Mouse (Mus musculus) MEL (cell line): ENCODE results near the gene Dclk3. TPM values are rescaled to one million over a fixed set of nuclear protein-coding genes. Genes with fewer than 3 reads are reported as not detected.

Experiments used
- DNase-seq: peaks from one replicate; pipeline ENCODE4 v3.0.0; 2011; ENCODE audit warnings: low read depth, low spot score
- H3K27ac ChIP-seq: 2 replicates; pipeline ENCODE4 v1.5.1; 2012; ENCODE audit warnings: low read depth, mild to moderate bottlenecking, control low read depth, low read length, moderate library complexity; ENCODE audit not compliant: control insufficient read depth
- H3K27me3 ChIP-seq, 2 experiments: fragments of 150-350 bp in 1 of 2; sonication (generic) in 1 of 2; 2 replicates each; pipeline ENCODE4 v1.6.1; 2012; ENCODE audit warnings: low read length in 2 of 2, mild to moderate bottlenecking in 2 of 2, improper control_type of control experiment in 1 of 2, moderate library complexity in 1 of 2; ENCODE audit not compliant: insufficient read depth in 2 of 2, control insufficient read depth in 1 of 2
- H3K36me3 ChIP-seq, 2 experiments: 2 replicates each; pipeline ENCODE4 v1.6.1; 2012 to 2014; ENCODE audit warnings: low read length in 2 of 2, improper control_type of control experiment in 1 of 2, inconsistent platforms in 1 of 2, mild to moderate bottlenecking in 1 of 2; ENCODE audit not compliant: insufficient read depth in 2 of 2, control insufficient read depth in 1 of 2
- H3K4me1 ChIP-seq, 2 experiments: fragments of 150-350 bp in 1 of 2; sonication (generic) in 1 of 2; 2 replicates each; pipeline ENCODE4 v1.6.1; 2012; ENCODE audit warnings: low read length in 2 of 2, improper control_type of control experiment in 1 of 2, mild to moderate bottlenecking in 1 of 2; ENCODE audit not compliant: insufficient read depth in 2 of 2, control insufficient read depth in 1 of 2
- H3K4me3 ChIP-seq, 2 experiments: fragments of 150-350 bp in 1 of 2; sonication (generic) in 1 of 2; 2 replicates each; pipeline ENCODE4 v1.5.1; 2012; ENCODE audit warnings: low read depth in 2 of 2, low read length in 2 of 2, mild to moderate bottlenecking in 2 of 2, moderate library complexity in 2 of 2, control low read depth in 1 of 2, improper control_type of control experiment in 1 of 2; ENCODE audit not compliant: control insufficient read depth in 1 of 2, insufficient read depth in 1 of 2
- H3K79me2 ChIP-seq: 2 replicates; pipeline ENCODE4 v1.6.1; 2012; ENCODE audit warnings: mild to moderate bottlenecking, low read length, moderate library complexity; ENCODE audit not compliant: control insufficient read depth, poor library complexity, insufficient read depth
- H3K9ac ChIP-seq: 2 replicates; pipeline ENCODE4 v1.6.1; 2012; ENCODE audit warnings: low read depth, mild to moderate bottlenecking, control low read depth, low read length, moderate library complexity; ENCODE audit not compliant: control insufficient read depth, poor library complexity, severe bottlenecking
- H3K9me3 ChIP-seq: fragments of 150-350 bp; sonication (generic); replicated peaks from 2 replicates; pipeline ENCODE4 v1.6.1; 2012; ENCODE audit warnings: mild to moderate bottlenecking, low read length, improper control_type of control experiment, moderate library complexity; ENCODE audit not compliant: insufficient read depth
- CTCF ChIP-seq, 3 experiments: IDR thresholded peaks in 2 of 3; conservative IDR thresholded peaks in 1 of 3; 2 replicates each; pipeline ENCODE4 v1.5.1; 2011 to 2012; ENCODE audit warnings: low read length in 3 of 3, low read depth in 2 of 3, mild to moderate bottlenecking in 2 of 3, improper control_type of control experiment in 1 of 3, inconsistent platforms in 1 of 3, mixed read lengths in 1 of 3, moderate library complexity in 1 of 3; ENCODE audit not compliant: control insufficient read depth in 1 of 3, insufficient read depth in 1 of 3, poor library complexity in 1 of 3, severe bottlenecking in 1 of 3
- E2F4 ChIP-seq: IDR thresholded peaks from 2 replicates; pipeline ENCODE4 v1.6.1; 2011; ENCODE audit warnings: low read depth, low read length, improper control_type of control experiment, borderline replicate concordance
- ELF1 ChIP-seq: IDR thresholded peaks from 2 replicates; pipeline ENCODE4 v1.6.1; 2014; ENCODE audit warnings: low read depth, mild to moderate bottlenecking, inconsistent platforms, low read length, improper control_type of control experiment, moderate library complexity
- EP300 ChIP-seq, 2 experiments: IDR thresholded peaks; 2 replicates each; pipeline ENCODE4 v1.6.1; 2011; ENCODE audit warnings: improper control_type of control experiment in 2 of 2, low read length in 2 of 2, low read depth in 1 of 2, mild to moderate bottlenecking in 1 of 2
- ETS1 ChIP-seq: IDR thresholded peaks from 2 replicates; pipeline ENCODE4 v1.6.1; 2012; ENCODE audit warnings: low read depth, mild to moderate bottlenecking, inconsistent platforms, low read length, improper control_type of control experiment, moderate library complexity
- GATA1 ChIP-seq: IDR thresholded peaks from 2 replicates; pipeline ENCODE4 v1.6.1; 2011; ENCODE audit warnings: low read depth, low read length, improper control_type of control experiment
- KAT2A ChIP-seq: conservative IDR thresholded peaks from 2 replicates; pipeline ENCODE4 v1.6.1; 2012; ENCODE audit warnings: low read depth, low read length, improper control_type of control experiment, inconsistent platforms
- MAFK ChIP-seq: IDR thresholded peaks from 2 replicates; pipeline ENCODE4 v1.6.1; 2011; ENCODE audit warnings: low read depth, mild to moderate bottlenecking, low read length, improper control_type of control experiment, borderline replicate concordance
- MAX ChIP-seq: IDR thresholded peaks from 2 replicates; pipeline ENCODE4 v1.6.1; 2011; ENCODE audit warnings: low read length, improper control_type of control experiment
- MAZ ChIP-seq: IDR thresholded peaks from 2 replicates; pipeline ENCODE4 v1.6.1; 2012; ENCODE audit warnings: low read depth, mild to moderate bottlenecking, inconsistent platforms, low read length, improper control_type of control experiment
- MEF2A ChIP-seq: IDR thresholded peaks from 2 replicates; pipeline ENCODE4 v1.6.1; 2014; ENCODE audit warnings: low read depth, mild to moderate bottlenecking, inconsistent platforms, low read length, improper control_type of control experiment; ENCODE audit not compliant: poor library complexity, insufficient replicate concordance, severe bottlenecking; ENCODE audit errors: extremely low read depth
- MYB ChIP-seq: IDR thresholded peaks from 2 replicates; pipeline ENCODE4 v1.6.1; 2011; ENCODE audit warnings: mild to moderate bottlenecking, low read depth, low read length, improper control_type of control experiment
- NELFE ChIP-seq: IDR thresholded peaks from 2 replicates; pipeline ENCODE4 v1.6.1; 2011; ENCODE audit warnings: low read depth, low read length, improper control_type of control experiment
- NRF1 ChIP-seq: IDR thresholded peaks from 2 replicates; pipeline ENCODE4 v1.6.1; 2014; ENCODE audit warnings: low read depth, mild to moderate bottlenecking, inconsistent platforms, low read length, improper control_type of control experiment, moderate library complexity; ENCODE audit not compliant: poor library complexity, insufficient read depth, severe bottlenecking
- POLR2A ChIP-seq, 2 experiments: IDR thresholded peaks; 2 replicates each; pipeline ENCODE4 v1.6.1; 2011 to 2012; ENCODE audit warnings: low read length in 2 of 2, mild to moderate bottlenecking in 2 of 2, control low read depth in 1 of 2, improper control_type of control experiment in 1 of 2, low read depth in 1 of 2, moderate library complexity in 1 of 2; ENCODE audit not compliant: control insufficient read depth in 1 of 2, insufficient read depth in 1 of 2, poor library complexity in 1 of 2
- POLR2AphosphoS2 ChIP-seq: IDR thresholded peaks from 2 replicates; pipeline ENCODE4 v1.6.1; 2011; ENCODE audit warnings: low read length, improper control_type of control experiment
- TAL1 ChIP-seq: IDR thresholded peaks from 2 replicates; pipeline ENCODE4 v1.6.1; 2012; ENCODE audit warnings: mild to moderate bottlenecking, inconsistent platforms, low read length, moderate library complexity, mixed read lengths
- TCF12 ChIP-seq: IDR thresholded peaks from 2 replicates; pipeline ENCODE4 v1.6.1; 2014; ENCODE audit warnings: low read depth, mild to moderate bottlenecking, inconsistent platforms, low read length, improper control_type of control experiment, moderate library complexity
- UBTF ChIP-seq: IDR thresholded peaks from 2 replicates; pipeline ENCODE4 v1.6.1; 2012; ENCODE audit warnings: low read depth, mild to moderate bottlenecking, inconsistent platforms, low read length, improper control_type of control experiment, moderate library complexity, borderline replicate concordance; ENCODE audit not compliant: insufficient read depth
- ZC3H11A ChIP-seq: IDR thresholded peaks from 2 replicates; pipeline ENCODE4 v1.6.1; 2012; ENCODE audit warnings: low read depth, mild to moderate bottlenecking, inconsistent platforms, low read length, improper control_type of control experiment
- ZKSCAN1 ChIP-seq: IDR thresholded peaks from 2 replicates; pipeline ENCODE4 v1.6.1; 2012; ENCODE audit warnings: low read depth, mild to moderate bottlenecking, inconsistent platforms, low read length, improper control_type of control experiment, moderate library complexity
- ZMIZ1 ChIP-seq: IDR thresholded peaks from 2 replicates; pipeline ENCODE4 v1.6.1; 2012; ENCODE audit warnings: low read depth, mild to moderate bottlenecking, inconsistent platforms, low read length, improper control_type of control experiment, moderate library complexity
- polyA plus RNA-seq, 2 experiments: library from polyadenylated mRNA; stranded (reverse) in 1 of 2; unstranded in 1 of 2; fragments of >175 nt in 1 of 2; fragments of >200 nt in 1 of 2; gene quantifications; 2 replicates each; pipeline versions ENCODE4 v1.2.1 to v1.2.4; 2012; ENCODE audit warnings: low replicate concordance in 2 of 2, low read depth in 1 of 2; ENCODE audit not compliant: insufficient read length in 2 of 2, insufficient read depth in 1 of 2, missing spikeins in 1 of 2
- total RNA-seq: library from RNA; depleted of rRNA; stranded (reverse); fragments of 300-350 nt; gene quantifications from 2 replicates; pipeline ENCODE4 v1.2.3, GENCODE M21; 2012

The Dclk3 gene
- total and polyA plus RNA-seq, 3 experiments = not detected

GRCm38 (mm10) chr9:111435429-111435828 is 3.5 kb upstream of the Dclk3 start:
- no peaks in the 10 kb centered on the region for H3K36me3 ChIP-seq
- no peak overlapping the region for H3K27ac ChIP-seq
- H3K79me2 ChIP-seq = no peaks in the 10 kb centered on the region
- H3K4me1 ChIP-seq = no peaks in the 10 kb centered on the region
- H3K9me3 ChIP-seq = no peaks in the 10 kb centered on the region
- H3K27me3 ChIP-seq = no peaks in the 10 kb centered on the region
- no peak for TF ChIP-seq POLR2AphosphoS2
- no peak for TF ChIP-seq ZMIZ1
- TF ChIP-seq GATA1 = no peak
- TF ChIP-seq EP300 (IDR thresholded peaks at IDR 0.05; ENCODE audit: low read depth in 1 of 2, low read length in 2 of 2) = no peak
- no peak for TF ChIP-seq NELFE
- TF ChIP-seq MAFK = no peak
- no peak overlapping the region for H3K4me3 ChIP-seq
- DNase-seq = no peak
- H3K9ac ChIP-seq = no peak overlapping the region

DNA sequence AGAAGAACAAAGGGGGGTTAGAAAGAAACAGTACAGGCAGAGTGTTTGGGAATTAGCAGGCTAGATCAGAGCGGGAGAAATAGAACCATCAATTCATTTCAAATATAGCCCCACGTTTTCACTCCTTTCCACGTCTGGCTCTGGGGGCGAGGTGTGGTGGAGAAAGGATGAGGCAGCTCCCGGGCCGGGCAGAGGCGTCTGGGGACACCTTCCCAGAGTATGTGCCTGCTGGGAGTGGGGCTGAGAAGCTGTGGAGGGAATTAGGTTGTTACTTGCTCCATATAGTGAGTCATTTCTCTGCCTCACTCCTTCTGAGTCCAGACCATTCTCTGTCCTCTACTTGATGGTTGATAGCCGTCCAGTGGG is 938 bp downstream of the Dclk3 start:
- Histone ChIP-seq H3K27ac (no peak overlapping the region), H3K4me1 (no peaks in the 10 kb centered on the region), H3K27me3 (no peaks in the 10 kb centered on the region), H3K4me3 (no peak overlapping the region), H3K9ac (no peak overlapping the region), H3K79me2 (no peaks in the 10 kb centered on the region), H3K36me3 (no peaks in the 10 kb centered on the region), H3K9me3 (no peaks in the 10 kb centered on the region)
- TF ChIP-seq MEF2A (no peak), ELF1 (no peak), ETS1 (no peak), TCF12 (no peak), NRF1 (no peak), CTCF (IDR thresholded peaks at IDR 0.05 in 2 of 3, conservative IDR thresholded peaks at IDR 0.05 in 1 of 3; ENCODE audit: control insufficient read depth in 1 of 3, insufficient read depth in 1 of 3, low read depth in 2 of 3, low read length in 3 of 3, poor library complexity in 1 of 3, severe bottlenecking in 1 of 3) (no peak), MYB (no peak), EP300 (IDR thresholded peaks at IDR 0.05; ENCODE audit: low read depth in 1 of 2, low read length in 2 of 2) (no peak), POLR2A (IDR thresholded peaks at IDR 0.05; ENCODE audit: control insufficient read depth in 1 of 2, insufficient read depth in 1 of 2, low read depth in 1 of 2, low read length in 2 of 2, poor library complexity in 1 of 2) (no peak), UBTF (no peak), TAL1 (no peak), ZKSCAN1 (no peak), KAT2A (no peak), E2F4 (no peak), MAZ (no peak), MAX (no peak), ZC3H11A (no peak), NELFE (no peak), MAFK (no peak)
- DNase-seq = no peak
